Mouse (Mus musculus): ENCODE results near the gene Ccnt1. TPM values are rescaled to one million over a fixed set of nuclear protein-coding genes. Genes with fewer than 3 reads are reported as not detected.
"Not testable (repeated sequence)": the region's sequence is repeated elsewhere in the genome, so short reads cannot be mapped to it uniquely, and the experiment has no call there.

Ccnt1 gene
- polyA plus RNA-seq, 1 experiment from 2014 or later = 61.3 TPM

DNA sequence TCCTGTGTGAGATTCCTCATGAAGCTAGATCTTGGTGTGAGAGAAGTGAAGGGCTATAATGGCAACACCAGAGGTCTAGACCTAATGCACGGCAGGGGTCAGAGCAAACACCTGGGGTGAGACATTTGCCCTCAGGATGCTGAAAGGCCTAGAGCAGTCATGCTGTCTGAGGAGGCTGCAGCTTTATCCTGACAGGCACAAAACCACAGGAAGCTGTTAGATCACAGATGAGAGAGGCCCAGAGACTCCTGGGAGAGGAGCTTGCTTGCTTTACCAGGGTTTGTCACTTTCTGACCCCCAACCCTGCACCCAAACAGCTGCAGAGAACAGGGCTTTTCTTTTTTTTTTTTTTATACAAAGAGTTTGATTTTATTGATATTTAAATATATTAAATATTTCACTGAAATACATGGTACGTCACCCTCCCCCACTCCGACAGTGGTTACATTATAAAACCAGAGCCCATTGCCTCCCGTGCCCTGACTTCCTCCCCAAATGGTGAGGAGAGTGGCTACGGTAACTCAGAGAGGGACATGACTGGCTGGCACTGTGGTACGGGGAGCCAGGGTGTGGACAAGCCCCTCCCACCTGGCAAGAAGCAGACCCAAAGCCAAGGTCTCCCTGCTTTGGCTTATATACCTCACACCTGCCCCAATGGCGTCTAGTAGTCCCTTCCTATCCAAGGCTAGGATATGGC lies 19.1 kb upstream of the Ccnt1 start:
- no peaks in the 10 kb centered on the region for H3K9me3 ChIP-seq (replicated peaks)
- DNase-seq (ENCODE audit: low spot score) = no peak
- 74% methylated on average over 7 of the region's 7 CpGs for WGBS
- no peak overlapping the region for H3K4me3 ChIP-seq
- peaks cover 11% of the 10 kb centered on the region for H3K4me1 ChIP-seq
- no peaks in the 10 kb centered on the region for H3K27me3 ChIP-seq (ENCODE audit: low read depth, poor library complexity, severe bottlenecking)
- no peak overlapping the region for H3K27ac ChIP-seq (replicated peaks)
- H3K36me3 ChIP-seq = peaks cover 67% of the 10 kb centered on the region

DNA sequence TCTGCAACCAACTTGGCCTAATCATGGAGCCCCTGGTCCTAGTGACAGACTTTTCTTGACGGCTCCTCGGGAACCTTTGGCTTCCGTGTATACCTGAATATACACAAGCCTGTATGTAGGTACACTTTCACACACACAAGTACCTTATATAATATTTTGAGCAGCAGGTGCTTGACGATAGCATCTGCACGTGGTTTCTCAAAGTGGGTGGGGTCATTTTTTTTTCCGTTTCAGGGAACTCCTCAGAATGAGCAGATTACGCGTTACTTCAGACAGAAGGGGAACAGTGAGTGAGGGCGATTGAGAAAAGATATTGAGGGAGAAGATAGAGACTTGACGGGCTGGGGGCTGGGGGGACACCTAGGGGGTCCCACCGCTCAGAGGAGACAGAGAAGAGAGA lies 17.0 kb upstream of the Ccnt1 start:
- peaks cover 46% of the 10 kb centered on the region for H3K36me3 ChIP-seq
- H3K27me3 ChIP-seq (ENCODE audit: low read depth, poor library complexity, severe bottlenecking) = no peaks in the 10 kb centered on the region
- DNase-seq (ENCODE audit: low spot score) = no peak
- 91% methylated on average over 11 of the region's 11 CpGs for WGBS
- H3K4me1 ChIP-seq = peaks cover 17% of the 10 kb centered on the region
- H3K27ac ChIP-seq (replicated peaks) = no peak overlapping the region
- H3K4me3 ChIP-seq = no peak overlapping the region
- H3K9me3 ChIP-seq (replicated peaks) = no peaks in the 10 kb centered on the region

- Histone ChIP-seq H3K36me3 (peaks cover 30% of the 10 kb centered on the region), H3K4me1 (peaks cover 17% of the 10 kb centered on the region)
- not testable (repeated sequence) for H3K4me3 ChIP-seq; H3K27me3 ChIP-seq (ENCODE audit: low read depth, poor library complexity, severe bottlenecking); DNase-seq (ENCODE audit: low spot score); H3K9me3 ChIP-seq (replicated peaks); H3K27ac ChIP-seq (replicated peaks)
- WGBS = 81% methylated on average over 9 of the region's 9 CpGs
Measured at GRCm38 (mm10) chr15:98586141-98586540, 15.4 kb upstream of the Ccnt1 start.

DNA sequence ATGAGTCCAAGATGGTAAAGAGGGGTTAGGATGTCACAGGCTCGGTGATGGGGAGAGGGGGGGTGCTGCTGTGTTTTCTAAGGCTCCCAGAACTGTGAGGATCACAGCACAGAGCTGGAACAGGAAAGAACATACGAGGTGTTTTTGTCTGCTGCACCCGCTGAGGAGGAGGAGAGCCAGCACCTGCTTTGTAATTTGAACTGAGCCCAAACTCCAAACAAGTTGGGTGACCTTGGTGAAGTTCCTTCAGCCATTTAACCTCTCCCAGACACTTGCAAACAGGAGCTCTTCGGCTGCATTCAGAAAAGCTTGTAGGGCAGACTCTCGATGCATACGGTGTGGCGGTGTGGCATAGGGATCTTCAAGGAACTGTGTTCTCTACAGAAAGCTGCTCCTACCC lies 14.7 kb upstream of the Ccnt1 start:
- H3K27ac ChIP-seq (replicated peaks) = 0 out of 2 replicates have a peak overlapping the region, but pooled peaks have one; percentile 28
- H3K27me3 ChIP-seq (ENCODE audit: low read depth, poor library complexity, severe bottlenecking) = no peaks in the 10 kb centered on the region; the same call in 1 of the 2 replicates
- peaks cover 23% of the 10 kb centered on the region for H3K36me3 ChIP-seq
- no peak for DNase-seq (ENCODE audit: low spot score)
- WGBS = 33% methylated on average over 7 of the region's 7 CpGs
- peaks cover 17% of the 10 kb centered on the region for H3K4me1 ChIP-seq
- H3K4me3 ChIP-seq = 0 out of 2 replicates have a peak overlapping the region, but pooled peaks have one; percentile 11
- H3K9me3 ChIP-seq (replicated peaks) = no peaks in the 10 kb centered on the region

GRCm38 (mm10) chr15:98582996-98583395 lies 12.3 kb upstream of the Ccnt1 start:
- H3K27ac ChIP-seq (replicated peaks) = no peak overlapping the region
- 83% methylated on average over 8 of the region's 8 CpGs for WGBS
- no peaks in the 10 kb centered on the region; the same call in 1 of the 2 replicates for H3K27me3 ChIP-seq (ENCODE audit: low read depth, poor library complexity, severe bottlenecking)
- H3K36me3 ChIP-seq = no peaks in the 10 kb centered on the region
- no peaks in the 10 kb centered on the region for H3K9me3 ChIP-seq (replicated peaks)
- peaks cover 20% of the 10 kb centered on the region for H3K4me1 ChIP-seq
- DNase-seq (ENCODE audit: low spot score) = no peak
- no peak overlapping the region for H3K4me3 ChIP-seq

GRCm38 (mm10) chr15:98582410-98582809 lies 11.7 kb upstream of the Ccnt1 start:
- H3K36me3 ChIP-seq = no peaks in the 10 kb centered on the region
- no peak for DNase-seq (ENCODE audit: low spot score)
- H3K27ac ChIP-seq (replicated peaks) = no peak overlapping the region
- H3K4me1 ChIP-seq = peaks cover 20% of the 10 kb centered on the region
- no peaks in the 10 kb centered on the region; the same call in 1 of the 2 replicates for H3K27me3 ChIP-seq (ENCODE audit: low read depth, poor library complexity, severe bottlenecking)
- H3K4me3 ChIP-seq = no peak overlapping the region
- H3K9me3 ChIP-seq (replicated peaks) = no peaks in the 10 kb centered on the region
- 88% methylated on average over 8 of the region's 8 CpGs for WGBS

DNA sequence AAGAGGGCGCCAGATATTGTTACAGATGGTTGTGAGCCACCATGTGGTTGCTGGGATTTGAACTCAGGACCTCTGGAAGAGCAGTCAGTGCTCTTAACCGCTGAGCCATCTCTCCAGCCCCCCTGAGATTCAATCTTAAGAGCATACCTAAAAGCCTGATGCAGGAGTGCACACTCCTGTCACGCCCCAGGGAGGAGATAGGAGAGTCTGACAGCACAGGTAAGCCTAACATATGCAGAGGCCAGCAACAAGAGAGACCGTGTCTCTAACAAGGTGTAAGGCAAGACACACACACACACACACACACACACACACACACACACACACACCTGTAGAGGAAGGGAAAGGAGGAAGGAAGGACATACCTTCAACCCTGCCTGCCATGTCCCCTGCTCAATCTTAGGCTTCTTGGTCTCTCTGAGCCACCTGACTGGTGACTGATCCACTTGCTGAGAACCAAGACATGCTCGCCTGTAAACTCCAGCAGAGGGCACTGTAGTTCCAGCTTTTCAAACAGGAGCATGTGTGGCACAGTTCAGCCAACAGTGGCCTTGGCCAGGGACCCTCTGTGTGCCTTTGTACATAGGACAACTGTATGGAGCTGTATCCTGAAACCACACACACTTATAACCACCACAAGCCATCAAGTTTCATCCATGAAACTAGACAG lies 9.2 kb upstream of the Ccnt1 start:
- no peaks in the 10 kb centered on the region for H3K36me3 ChIP-seq
- WGBS = 34% methylated on average over 5 of the region's 5 CpGs
- no peak overlapping the region for H3K27ac ChIP-seq (replicated peaks)
- no peaks in the 10 kb centered on the region for H3K9me3 ChIP-seq (replicated peaks)
- DNase-seq (ENCODE audit: low spot score) = peak; percentile 81
- H3K27me3 ChIP-seq (ENCODE audit: low read depth, poor library complexity, severe bottlenecking) = no peaks in the 10 kb centered on the region; the same call in 1 of the 2 replicates
- no peak overlapping the region for H3K4me3 ChIP-seq
- H3K4me1 ChIP-seq = peaks cover 10% of the 10 kb centered on the region

DNA sequence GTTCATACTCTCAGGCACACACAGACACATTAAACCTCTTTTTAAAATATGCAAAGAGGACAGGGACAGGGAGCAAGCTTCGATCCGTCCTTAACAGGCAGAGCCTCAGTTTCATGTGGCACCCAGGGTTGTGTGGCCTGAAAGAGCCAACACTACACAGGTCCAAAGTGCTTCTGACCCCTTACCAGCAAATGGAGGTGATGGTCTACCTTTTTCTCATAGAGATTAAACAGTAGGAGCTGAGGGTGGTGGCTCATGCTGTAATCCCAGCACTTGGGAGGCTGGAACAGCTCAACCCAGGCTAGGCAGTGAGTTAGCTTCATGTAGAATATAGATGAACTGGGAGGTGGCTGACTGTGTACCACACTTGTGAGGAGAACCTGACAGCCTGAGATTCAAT lies 8.6 kb upstream of the Ccnt1 start:
- H3K36me3 ChIP-seq = no peaks in the 10 kb centered on the region
- no peaks in the 10 kb centered on the region; the same call in 1 of the 2 replicates for H3K27me3 ChIP-seq (ENCODE audit: low read depth, poor library complexity, severe bottlenecking)
- H3K9me3 ChIP-seq (replicated peaks) = no peaks in the 10 kb centered on the region
- 79% methylated on average over 2 of the region's 2 CpGs for WGBS
- H3K4me3 ChIP-seq = no peak overlapping the region
- DNase-seq (ENCODE audit: low spot score) = no peak
- H3K27ac ChIP-seq (replicated peaks) = no peak overlapping the region
- peaks cover 5% of the 10 kb centered on the region; the same call in 1 of the 2 replicates for H3K4me1 ChIP-seq

- H3K27ac ChIP-seq (replicated peaks) = no peak overlapping the region
- 81% methylated on average over 4 of the region's 4 CpGs for WGBS
- DNase-seq (ENCODE audit: low spot score) = no peak
Measured at GRCm38 (mm10) chr15:98573293-98573692, 2.6 kb upstream of the Ccnt1 start.

GRCm38 (mm10) chr15:98569795-98570365 lies 843 bp downstream of the Ccnt1 start:
- peaks cover 12% of the 10 kb centered on the region for H3K36me3 ChIP-seq
- no peak overlapping the region for H3K27ac ChIP-seq (replicated peaks)
- no peaks in the 10 kb centered on the region for H3K27me3 ChIP-seq (ENCODE audit: low read depth, poor library complexity, severe bottlenecking)
- no peak overlapping the region for H3K4me3 ChIP-seq
- no peaks in the 10 kb centered on the region for H3K9me3 ChIP-seq (replicated peaks)
- WGBS = 88% methylated on average over 4 of the region's 4 CpGs
- no peak for DNase-seq (ENCODE audit: low spot score)
- peaks cover 29% of the 10 kb centered on the region for H3K4me1 ChIP-seq

More at GRCm38 (mm10) chr15:98573293-98573692, 2.6 kb upstream of the Ccnt1 start:
- H3K4me3 ChIP-seq = no peak overlapping the region
- H3K27me3 ChIP-seq (ENCODE audit: low read depth, poor library complexity, severe bottlenecking) = no peaks in the 10 kb centered on the region
- no peaks in the 10 kb centered on the region for H3K36me3 ChIP-seq
- H3K9me3 ChIP-seq (replicated peaks) = no peaks in the 10 kb centered on the region
- peaks cover 10% of the 10 kb centered on the region for H3K4me1 ChIP-seq

- 82% methylated on average over 7 of the region's 7 CpGs for WGBS
- peaks cover 18% of the 10 kb centered on the region for H3K36me3 ChIP-seq
- H3K9me3 ChIP-seq (replicated peaks) = no peaks in the 10 kb centered on the region
- peak overlapping the region; percentile 94 for H3K27ac ChIP-seq (replicated peaks)
- DNase-seq (ENCODE audit: low spot score) = no peak
- no peaks in the 10 kb centered on the region for H3K27me3 ChIP-seq (ENCODE audit: low read depth, poor library complexity, severe bottlenecking)
- H3K4me1 ChIP-seq = peaks cover 33% of the 10 kb centered on the region
- peak overlapping the region; percentile 89 for H3K4me3 ChIP-seq
Measured at GRCm38 (mm10) chr15:98569216-98569615, 1.5 kb downstream of the Ccnt1 start.

DNA sequence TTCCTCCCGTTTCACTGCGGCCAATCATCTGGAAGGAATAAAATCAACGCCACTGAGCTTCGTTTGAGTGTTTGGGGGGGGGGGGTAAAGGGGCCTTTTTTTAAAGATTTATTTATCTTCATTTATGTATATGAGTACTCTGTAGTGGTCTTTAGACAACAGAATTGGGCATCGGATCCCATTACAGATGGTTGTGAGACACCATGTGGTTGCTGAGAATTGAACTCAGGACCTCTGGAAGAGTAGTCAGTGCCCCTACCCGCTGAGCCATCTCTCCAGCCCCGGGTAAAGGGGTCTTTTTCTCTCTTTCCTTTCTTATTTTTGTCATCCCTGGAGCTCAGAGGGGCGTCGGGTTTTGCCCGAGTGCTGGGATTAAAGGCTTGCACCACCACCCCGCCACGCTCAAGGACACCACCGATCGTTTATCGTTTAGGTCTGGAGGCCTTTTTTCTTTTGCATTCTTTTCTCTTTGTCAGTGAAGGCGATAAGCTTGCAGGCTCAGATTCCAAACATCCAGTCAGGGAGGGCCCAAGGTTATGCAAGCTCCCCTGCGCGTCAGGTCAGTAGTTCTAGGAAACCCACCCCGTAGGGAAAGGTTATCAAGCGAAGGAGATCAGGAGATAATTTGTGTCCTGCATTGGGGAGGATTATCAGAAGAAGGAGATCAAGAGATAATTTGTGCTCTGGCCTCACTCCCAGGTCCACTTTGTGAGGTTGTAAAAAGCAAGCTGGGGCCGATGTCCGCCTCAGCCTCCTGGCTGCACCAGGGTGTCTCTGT lies 2.3 kb downstream of the Ccnt1 start:
- 15% methylated on average over 22 of the region's 22 CpGs for WGBS

More for the DNA sequence above, 2.3 kb downstream of the Ccnt1 start:
- Histone ChIP-seq H3K36me3 (peaks cover 26% of the 10 kb centered on the region), H3K27ac (replicated peaks) (peak overlapping the region; percentile 94), H3K27me3 (ENCODE audit: low read depth, poor library complexity, severe bottlenecking) (no peaks in the 10 kb centered on the region), H3K4me1 (peaks cover 33% of the 10 kb centered on the region), H3K4me3 (peak overlapping the region; percentile 89), H3K9me3 (replicated peaks) (no peaks in the 10 kb centered on the region)
- peak; percentile 33 for DNase-seq (ENCODE audit: low spot score)

All from midbrain, embryonic 10.5 days (tissue).